Mouse (Mus musculus) ES-E14 (cell line): ENCODE measurements around the gene Il21r. TPM values are rescaled to one million over a fixed set of nuclear protein-coding genes. Genes with fewer than 3 reads are reported as not detected.

Experiments used
- DNase-seq: peaks from one replicate; pipeline ENCODE4 v3.0.0-alpha.2; 2013; ENCODE audit warnings: low read depth, low spot score
- H3K27ac ChIP-seq: 2 replicates; pipeline ENCODE4 v1.5.1; 2012; ENCODE audit warnings: low read depth, mild to moderate bottlenecking, low read length, moderate library complexity, mixed read lengths; ENCODE audit not compliant: poor library complexity, insufficient read depth, severe bottlenecking
- H3K36me3 ChIP-seq: 2 replicates; pipeline ENCODE4 v1.6.1; 2012; ENCODE audit warnings: mild to moderate bottlenecking, low read length, moderate library complexity, mixed read lengths; ENCODE audit not compliant: control insufficient read depth, poor library complexity, insufficient read depth, severe bottlenecking
- H3K4me1 ChIP-seq, 2 experiments: fragments of 150-350 bp in 1 of 2; sonication (generic) in 1 of 2; 2 replicates each; pipeline ENCODE4 v1.6.1; 2012; ENCODE audit warnings: low read length in 2 of 2, mild to moderate bottlenecking in 1 of 2, mixed read lengths in 1 of 2; ENCODE audit not compliant: control insufficient read depth in 2 of 2, insufficient read depth in 2 of 2, poor library complexity in 1 of 2
- H3K4me3 ChIP-seq, 2 experiments: fragments of 150-350 bp in 1 of 2; sonication (generic) in 1 of 2; 2 replicates each; pipeline ENCODE4 v1.5.1; 2012; ENCODE audit warnings: low read length in 2 of 2, low read depth in 1 of 2, mild to moderate bottlenecking in 1 of 2, mixed read lengths in 1 of 2; ENCODE audit not compliant: insufficient read depth in 1 of 2, poor library complexity in 1 of 2, severe bottlenecking in 1 of 2
- H3K9ac ChIP-seq: 2 replicates; pipeline ENCODE4 v1.6.1; 2012; ENCODE audit warnings: low read depth, mild to moderate bottlenecking, low read length, mixed read lengths; ENCODE audit not compliant: poor library complexity, insufficient read depth, severe bottlenecking
- H3K9me3 ChIP-seq: fragments of 150-350 bp; sonication (generic); 2 replicates; pipeline ENCODE4 v1.6.1; 2012; ENCODE audit warnings: low read depth, mild to moderate bottlenecking, low read length; ENCODE audit not compliant: control insufficient read depth, insufficient read depth
- CHD2 ChIP-seq: IDR thresholded peaks from 2 replicates; pipeline ENCODE4 v1.6.1; 2014; ENCODE audit warnings: mild to moderate bottlenecking, low read depth, low read length, inconsistent platforms
- HCFC1 ChIP-seq: IDR thresholded peaks from 2 replicates; pipeline ENCODE4 v1.6.1; 2012; ENCODE audit warnings: low read length, inconsistent platforms, borderline replicate concordance; ENCODE audit not compliant: insufficient read depth
- MAFK ChIP-seq: IDR thresholded peaks from 2 replicates; pipeline ENCODE4 v1.6.1; 2014; ENCODE audit warnings: mild to moderate bottlenecking, low read depth, low read length, inconsistent platforms; ENCODE audit not compliant: insufficient read depth
- ZC3H11A ChIP-seq: IDR thresholded peaks from 2 replicates; pipeline ENCODE4 v1.6.1; 2012; ENCODE audit warnings: low read depth, mild to moderate bottlenecking, inconsistent platforms, low read length, borderline replicate concordance
- ZNF384 ChIP-seq: IDR thresholded peaks from 2 replicates; pipeline ENCODE4 v1.6.1; 2012; ENCODE audit warnings: low read depth, low read length, inconsistent platforms
- in situ Hi-C, 2 experiments: fragments of 600-800 bp; cut with MboI; formaldehyde crosslinking; loops; one replicate each; pipeline ENCODE4 v1.15.1; 2025; ENCODE audit warnings: low sequenced_read_pairs in 2 of 2, inconsistent platforms in 1 of 2; ENCODE audit not compliant: unreplicated experiment in 2 of 2
- total RNA-seq: library from RNA; depleted of rRNA; stranded (reverse); fragments of 300-350 nt; gene quantifications from 2 replicates; pipeline ENCODE4 v1.2.3, GENCODE M21; 2012

The Il21r gene
- total RNA-seq, 1 experiment, result 0.58 TPM

GRCm38 (mm10) chr7:125649013-125649412 is 45.8 kb downstream of the Il21r start:
- in situ Hi-C loops, result no loop called here
- Histone ChIP-seq H3K9me3 (no peaks in the 10 kb centered on the region), H3K4me1 (no peaks in the 10 kb centered on the region), H3K4me3 (no peak overlapping the region), H3K36me3 (peaks cover 62% of the 10 kb centered on the region), H3K27ac (no peak overlapping the region), H3K9ac (no peak overlapping the region)
- no peak for DNase-seq
- no peak for TF ChIP-seq HCFC1
- no peak for TF ChIP-seq ZNF384
- no peak for TF ChIP-seq MAFK

GRCm38 (mm10) chr7:125657511-125657910 is 54.3 kb downstream of the Il21r start:
- in situ Hi-C loops, result loop anchor here in 1 of 2 experiments (10.0 kb wide), 1 partner anchor 57 kb away; no protein-coding TSS in a partner anchor
- H3K36me3 ChIP-seq, result peaks cover 50% of the 10 kb centered on the region

GRCm38 (mm10) chr7:125663654-125664053 is 60.4 kb downstream of the Il21r start:
- in situ Hi-C loops, result no loop called here
- Histone ChIP-seq H3K27ac (no peak overlapping the region), H3K4me1 (no peaks in the 10 kb centered on the region), H3K9me3 (no peaks in the 10 kb centered on the region), H3K36me3 (peaks cover 42% of the 10 kb centered on the region), H3K9ac (no peak overlapping the region), H3K4me3 (no peak overlapping the region)
- TF ChIP-seq ZNF384, result no peak
- TF ChIP-seq MAFK, result no peak
- no peak for TF ChIP-seq CHD2
- no peak for DNase-seq

More at GRCm38 (mm10) chr7:125657511-125657910, 54.3 kb downstream of the Il21r start:
- H3K4me3 ChIP-seq, result no peak overlapping the region
- DNase-seq, result no peak
- TF ChIP-seq ZC3H11A (no peak), MAFK (no peak), CHD2 (no peak), HCFC1 (no peak), ZNF384 (no peak)
- no peak overlapping the region for H3K27ac ChIP-seq
- H3K9ac ChIP-seq, result no peak overlapping the region
- no peaks in the 10 kb centered on the region for H3K4me1 ChIP-seq
- no peaks in the 10 kb centered on the region for H3K9me3 ChIP-seq

- no peaks in the 10 kb centered on the region for H3K4me1 ChIP-seq
- H3K36me3 ChIP-seq, result peaks cover 74% of the 10 kb centered on the region
- H3K4me3 ChIP-seq, result no peak overlapping the region
- no peak overlapping the region for H3K27ac ChIP-seq
- H3K9ac ChIP-seq, result no peak overlapping the region
- no peaks in the 10 kb centered on the region for H3K9me3 ChIP-seq
- in situ Hi-C loops, result no loop called here
- DNase-seq, result no peak
- TF ChIP-seq HCFC1 (no peak), MAFK (no peak), ZC3H11A (no peak), ZNF384 (no peak), CHD2 (no peak)
Measured at GRCm38 (mm10) chr7:125670865-125671264, 67.6 kb downstream of the Il21r start.

- H3K4me3 ChIP-seq, result no peak overlapping the region
- in situ Hi-C loops, result no loop called here
- no peak overlapping the region for H3K27ac ChIP-seq
- no peak overlapping the region for H3K9ac ChIP-seq
- H3K9me3 ChIP-seq, result no peaks in the 10 kb centered on the region
- peaks cover 78% of the 10 kb centered on the region for H3K36me3 ChIP-seq
- no peak for TF ChIP-seq ZC3H11A
- no peak for TF ChIP-seq HCFC1
- no peak for TF ChIP-seq CHD2
- TF ChIP-seq ZNF384, result no peak
- no peak for TF ChIP-seq MAFK
- no peak for DNase-seq
- H3K4me1 ChIP-seq, result no peaks in the 10 kb centered on the region
Measured at GRCm38 (mm10) chr7:125671396-125671795, 68.2 kb downstream of the Il21r start.
